Comparison of ENCODE assay signal across 8 mouse cellular contexts in the genomic region with DNA sequence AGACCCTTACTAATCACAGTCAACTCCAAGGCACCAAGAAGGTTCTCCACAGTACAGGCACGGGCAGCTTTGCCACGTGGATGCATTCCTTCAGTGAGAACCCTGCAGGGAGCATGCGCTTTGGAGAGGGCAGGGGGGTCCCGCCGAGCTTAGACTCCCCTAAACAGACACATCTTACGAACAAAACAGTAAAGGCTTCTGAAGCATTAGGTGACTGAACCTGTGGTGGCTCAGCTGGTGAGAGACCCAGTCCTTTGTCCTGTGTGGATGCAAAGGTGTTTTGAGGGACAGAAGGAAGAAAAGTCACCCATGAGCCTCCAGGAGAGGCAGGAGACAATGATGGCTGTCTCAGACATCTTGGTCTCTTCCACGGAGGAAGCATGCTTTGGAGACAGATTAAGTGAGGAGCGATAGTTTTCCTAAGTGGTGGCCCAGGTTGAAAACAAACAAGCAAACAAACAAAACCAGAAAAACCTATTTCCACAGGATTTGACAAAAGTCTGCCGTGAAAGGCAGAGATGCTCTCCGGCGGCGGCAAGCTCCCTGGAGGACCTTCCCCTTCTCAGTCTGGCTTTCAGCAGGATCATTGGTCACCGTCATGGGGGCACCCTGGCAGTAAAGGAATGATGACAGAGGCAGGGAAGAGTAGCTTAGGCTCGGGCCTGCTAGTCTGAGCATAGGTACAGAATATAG.
DNase-seq lines count a peak whose midpoint lies in the region; ATAC-seq and TF ChIP-seq lines count a peak whose summit lies in the region.

No protein-coding gene starts in this region.

- DNase-seq in kidney, adult 8-10 months = no peak
- peak; percentile 36 for DNase-seq in embryonic facial prominence, embryonic 11.5 days (ENCODE audit: low spot score)
- DNase-seq in hindbrain, postnatal 0 days (ENCODE audit: low spot score) = no peak
- no peak for DNase-seq in cerebellum, adult 11 months
- no peak for DNase-seq in right cerebral cortex, postnatal 4 days
- DNase-seq in adrenal gland, postnatal 25 days = no peak

- H3K4me2 ChIP-seq in kidney, embryonic 15.5 days = peak overlapping the region; percentile 44
- peak overlapping the region; percentile 5; the same call in 1 of the 2 replicates for H3K4me2 ChIP-seq in embryonic facial prominence, embryonic 11.5 days (ENCODE audit: low read depth, low read length)
- H3K4me2 ChIP-seq in hindbrain, postnatal 0 days (ENCODE audit: low read depth, low read length) = no peak overlapping the region
- H3K4me2 ChIP-seq in neural tube, embryonic 13.5 days = peak overlapping the region; percentile 20; the same call in 1 of the 2 replicates

- no peaks in the 10 kb centered on the region for H3K9me3 ChIP-seq in kidney, embryonic 15.5 days (replicated peaks)
- H3K9me3 ChIP-seq in embryonic facial prominence, embryonic 11.5 days (replicated peaks; ENCODE audit: control insufficient read depth, low read length) = no peaks in the 10 kb centered on the region
- no peaks in the 10 kb centered on the region for H3K9me3 ChIP-seq in hindbrain, postnatal 0 days (ENCODE audit: low read length)
- H3K9me3 ChIP-seq in neural tube, embryonic 13.5 days = no peaks in the 10 kb centered on the region

- no peaks in the 10 kb centered on the region for H3K27me3 ChIP-seq in kidney, embryonic 15.5 days
- no peaks in the 10 kb centered on the region for H3K27me3 ChIP-seq in embryonic facial prominence, embryonic 11.5 days (ENCODE audit: control insufficient read depth, insufficient read depth, low read length)
- no peaks in the 10 kb centered on the region for H3K27me3 ChIP-seq in hindbrain, postnatal 0 days (ENCODE audit: insufficient read depth, low read length)
- no peaks in the 10 kb centered on the region for H3K27me3 ChIP-seq in neural tube, embryonic 13.5 days

- no peak for TF ChIP-seq CTCF in hindbrain, postnatal 0 days (IDR thresholded peaks at IDR 0.05; ENCODE audit: low read depth)

- WGBS in kidney, embryonic 15.5 days = 12% methylated on average over 14 of the region's 14 CpGs
- 11% methylated on average over 14 of the region's 14 CpGs for WGBS in embryonic facial prominence, embryonic 11.5 days
- 18% methylated on average over 14 of the region's 14 CpGs for WGBS in hindbrain, postnatal 0 days
- WGBS in neural tube, embryonic 13.5 days = 5% methylated on average over 14 of the region's 14 CpGs

- peak overlapping the region; percentile 8 for H3K4me3 ChIP-seq in kidney, embryonic 15.5 days (replicated peaks)
- H3K4me3 ChIP-seq in embryonic facial prominence, embryonic 11.5 days (ENCODE audit: low read depth, low read length) = no peak overlapping the region
- H3K4me3 ChIP-seq in hindbrain, postnatal 0 days (ENCODE audit: low read length) = no peak overlapping the region
- no peak overlapping the region for H3K4me3 ChIP-seq in neural tube, embryonic 13.5 days

- H3K9ac ChIP-seq in kidney, embryonic 15.5 days = no peak overlapping the region
- peak overlapping the region; percentile 43; the same call in 1 of the 2 replicates for H3K9ac ChIP-seq in embryonic facial prominence, embryonic 11.5 days (replicated peaks; ENCODE audit: low read length)
- H3K9ac ChIP-seq in hindbrain, postnatal 0 days (replicated peaks; ENCODE audit: low read length) = no peak overlapping the region
- no peak overlapping the region for H3K9ac ChIP-seq in neural tube, embryonic 13.5 days

- ATAC-seq in kidney, embryonic 15.5 days (replicated peaks; ENCODE audit: low FRiP score) = no peak
- ATAC-seq in embryonic facial prominence, embryonic 11.5 days (replicated peaks; ENCODE audit: insufficient number of reproducible peaks, low FRiP score, low TSS enrichment, low read depth) = no peak; the same call in 1 of the 2 replicates
- ATAC-seq in hindbrain, postnatal 0 days = no peak
- ATAC-seq in neural tube, embryonic 13.5 days (ENCODE audit: low read depth) = 0 out of 2 replicates have a peak, but pooled peaks have one; percentile 8

- no peaks in the 10 kb centered on the region for H3K36me3 ChIP-seq in kidney, embryonic 15.5 days
- H3K36me3 ChIP-seq in embryonic facial prominence, embryonic 11.5 days (replicated peaks; ENCODE audit: control insufficient read depth, insufficient read depth, low read depth, low read length) = no peaks in the 10 kb centered on the region
- H3K36me3 ChIP-seq in hindbrain, postnatal 0 days (ENCODE audit: insufficient read depth, low read length) = no peaks in the 10 kb centered on the region
- 0 out of 2 replicates have a peak, but pooled peaks cover 7% of the 10 kb centered on the region for H3K36me3 ChIP-seq in neural tube, embryonic 13.5 days

- H3K27ac ChIP-seq in kidney, embryonic 15.5 days = peak overlapping the region; percentile 95
- peak overlapping the region; percentile 79 for H3K27ac ChIP-seq in embryonic facial prominence, embryonic 11.5 days (replicated peaks; ENCODE audit: low read depth, low read length)
- H3K27ac ChIP-seq in hindbrain, postnatal 0 days = peak overlapping the region; percentile 42; the same call in 1 of the 2 replicates
- H3K27ac ChIP-seq in neural tube, embryonic 13.5 days (replicated peaks) = peak overlapping the region; percentile 75

- peaks cover 69% of the 10 kb centered on the region for H3K4me1 ChIP-seq in kidney, embryonic 15.5 days
- peaks cover 15% of the 10 kb centered on the region for H3K4me1 ChIP-seq in embryonic facial prominence, embryonic 11.5 days (ENCODE audit: control insufficient read depth, insufficient read depth, low read length)
- H3K4me1 ChIP-seq in hindbrain, postnatal 0 days (ENCODE audit: insufficient read depth, low read length) = peaks cover 22% of the 10 kb centered on the region
- H3K4me1 ChIP-seq in neural tube, embryonic 13.5 days (replicated peaks) = peaks cover 57% of the 10 kb centered on the region

Comparison
In these comparisons a context has a peak if more than half of its experiments do, and no peak if none do; other contexts are left out.
1. H3K27ac ChIP-seq: peak in every context shown above with its lines; median percentile 95 in kidney, embryonic 15.5 days; 79 in embryonic facial prominence, embryonic 11.5 days; 75 in neural tube, embryonic 13.5 days; 42 in hindbrain, postnatal 0 days.